Mouse (Mus musculus): ENCODE measurements around the gene Hist1h2bh. TPM values are rescaled to one million over a fixed set of nuclear protein-coding genes. Genes with fewer than 3 reads are reported as not detected.
"Not testable (repeated sequence)": the region's sequence is repeated elsewhere in the genome, so short reads cannot be mapped to it uniquely, and the experiment has no call there.

Gene Hist1h2bh
- total RNA-seq (2021): 1 to 10 TPM; 4.2 to 4.7 TPM
- long read RNA-seq, experiment 1: 0 reads
- long read RNA-seq, experiment 2: 0 reads

GRCm38 (mm10) chr13:23542999-23543607, at the start of gene Hist1h2bh:
Gene Hist1h2bh, minus strand, starts transcription at chr13:23543392.
- DNase-seq: peak; percentile 59 to 71

- DNase-seq: no peak
Observed at GRCm38 (mm10) chr13:23592614-23593013, 49.4 kb upstream of the Hist1h2bh start.

GRCm38 (mm10) chr13:23591886-23592285, 48.7 kb upstream of the Hist1h2bh start:
- DNase-seq: not testable (repeated sequence)

GRCm38 (mm10) chr13:23591206-23591605, 48.0 kb upstream of the Hist1h2bh start:
- no peak for DNase-seq

- no peak for DNase-seq
Observed at GRCm38 (mm10) chr13:23586940-23587225, 43.7 kb upstream of the Hist1h2bh start.

GRCm38 (mm10) chr13:23586099-23586939, 43.1 kb upstream of the Hist1h2bh start:
- no peak for DNase-seq

GRCm38 (mm10) chr13:23585442-23586098, 42.4 kb upstream of the Hist1h2bh start:
- peak; percentile 65 to 67 for DNase-seq

- DNase-seq: peak; percentile 79 to 80
Observed at GRCm38 (mm10) chr13:23585029-23585441, 41.8 kb upstream of the Hist1h2bh start.

GRCm38 (mm10) chr13:23584331-23584730, 41.1 kb upstream of the Hist1h2bh start:
- no peak for DNase-seq

GRCm38 (mm10) chr13:23583387-23584068, 40.3 kb upstream of the Hist1h2bh start:
- DNase-seq: no peak

GRCm38 (mm10) chr13:23582219-23583056, 39.2 kb upstream of the Hist1h2bh start:
- no peak for DNase-seq

- DNase-seq: peak; percentile 92 to 94
Observed at GRCm38 (mm10) chr13:23581408-23582218, 38.4 kb upstream of the Hist1h2bh start, which contains the start of gene Hist1h4d. Gene Hist1h4d, plus strand, starts transcription at chr13:23581598.

- DNase-seq: no peak
Observed at GRCm38 (mm10) chr13:23577835-23578234, 34.6 kb upstream of the Hist1h2bh start.

GRCm38 (mm10) chr13:23576906-23577639, 33.9 kb upstream of the Hist1h2bh start:
- DNase-seq: no peak

- no peak for DNase-seq
Observed at GRCm38 (mm10) chr13:23576351-23576881, 33.2 kb upstream of the Hist1h2bh start.

GRCm38 (mm10) chr13:23575864-23576313, 32.7 kb upstream of the Hist1h2bh start:
- DNase-seq: not testable (repeated sequence)

- DNase-seq: no peak
Observed at GRCm38 (mm10) chr13:23575271-23575851, 32.2 kb upstream of the Hist1h2bh start, which contains the start of gene Hist1h3d. Gene Hist1h3d, plus strand, starts transcription at chr13:23575763.

- not testable (repeated sequence) for DNase-seq
Observed at GRCm38 (mm10) chr13:23574546-23575170, 31.5 kb upstream of the Hist1h2bh start.

All from adrenal gland, postnatal 36 days (tissue).